Mouse (Mus musculus): Measurements from ENCODE around the gene Kank4. TPM values are rescaled to one million over a fixed set of nuclear protein-coding genes. Genes with fewer than 3 reads are reported as not detected.

Gene Kank4
- polyA plus RNA-seq, 1 experiment: 9.1 TPM

- H3K27ac ChIP-seq (ENCODE audit: insufficient read depth, low read length): no peak overlapping the region
- 89% methylated on average over 3 of the region's 3 CpGs for WGBS
- no peaks in the 10 kb centered on the region for H3K4me1 ChIP-seq (ENCODE audit: control insufficient read depth, insufficient read depth, low read length)
- TF ChIP-seq CTCF (IDR thresholded peaks at IDR 0.05; ENCODE audit: borderline replicate concordance, insufficient read depth, low read depth, low read length): no peak
- TF ChIP-seq POLR2A (IDR thresholded peaks at IDR 0.05; ENCODE audit: borderline replicate concordance, insufficient read depth, low read length): no peak
- no peak for DNase-seq
- no peak overlapping the region for H3K4me3 ChIP-seq (replicated peaks; ENCODE audit: insufficient read depth, low read depth, low read length)
- H3K27me3 ChIP-seq (ENCODE audit: control insufficient read depth, insufficient read depth, low read length): no peaks in the 10 kb centered on the region
Measured at GRCm38 (mm10) chr4:98823047-98823446, 5.7 kb upstream of the Kank4 start.

GRCm38 (mm10) chr4:98822478-98822877 lies 5.1 kb upstream of the Kank4 start:
- WGBS: 75% methylated on average over 3 of the region's 3 CpGs
- no peak overlapping the region for H3K4me3 ChIP-seq (replicated peaks; ENCODE audit: insufficient read depth, low read depth, low read length)
- no peak for TF ChIP-seq POLR2A (IDR thresholded peaks at IDR 0.05; ENCODE audit: borderline replicate concordance, insufficient read depth, low read length)
- no peak for DNase-seq
- peaks cover under 1% of the 10 kb centered on the region; the same call in 1 of the 2 replicates for H3K27me3 ChIP-seq (ENCODE audit: control insufficient read depth, insufficient read depth, low read length)
- 0 out of 2 replicates have a peak, but pooled peaks cover 3% of the 10 kb centered on the region for H3K4me1 ChIP-seq (ENCODE audit: control insufficient read depth, insufficient read depth, low read length)
- H3K27ac ChIP-seq (ENCODE audit: insufficient read depth, low read length): no peak overlapping the region

- DNase-seq: no peak
- peaks cover 7% of the 10 kb centered on the region; the same call in 1 of the 2 replicates for H3K27me3 ChIP-seq (ENCODE audit: control insufficient read depth, insufficient read depth, low read length)
- no peak overlapping the region for H3K4me3 ChIP-seq (replicated peaks; ENCODE audit: insufficient read depth, low read depth, low read length)
- WGBS: 81% methylated on average over 10 of the region's 10 CpGs
- H3K27ac ChIP-seq (ENCODE audit: insufficient read depth, low read length): no peak overlapping the region
- H3K4me1 ChIP-seq (ENCODE audit: control insufficient read depth, insufficient read depth, low read length): 0 out of 2 replicates have a peak, but pooled peaks cover 3% of the 10 kb centered on the region
- no peak for TF ChIP-seq CTCF (IDR thresholded peaks at IDR 0.05; ENCODE audit: borderline replicate concordance, insufficient read depth, low read depth, low read length)
- no peak for TF ChIP-seq POLR2A (IDR thresholded peaks at IDR 0.05; ENCODE audit: borderline replicate concordance, insufficient read depth, low read length)
Measured at GRCm38 (mm10) chr4:98819216-98819755, 1.9 kb upstream of the Kank4 start.

GRCm38 (mm10) chr4:98816807-98817183 lies 542 bp downstream of the Kank4 start:
- peaks cover 7% of the 10 kb centered on the region; the same call in 1 of the 2 replicates for H3K27me3 ChIP-seq (ENCODE audit: control insufficient read depth, insufficient read depth, low read length)
- 7% methylated on average over 14 of the region's 14 CpGs for WGBS

GRCm38 (mm10) chr4:98806306-98806705 lies 11.0 kb downstream of the Kank4 start:
- no peaks in the 10 kb centered on the region for H3K27me3 ChIP-seq (ENCODE audit: control insufficient read depth, insufficient read depth, low read length)
- no peak overlapping the region for H3K27ac ChIP-seq (ENCODE audit: insufficient read depth, low read length)
- TF ChIP-seq POLR2A (IDR thresholded peaks at IDR 0.05; ENCODE audit: borderline replicate concordance, insufficient read depth, low read length): no peak
- TF ChIP-seq CTCF (IDR thresholded peaks at IDR 0.05; ENCODE audit: borderline replicate concordance, insufficient read depth, low read depth, low read length): no peak
- H3K4me1 ChIP-seq (ENCODE audit: control insufficient read depth, insufficient read depth, low read length): no peaks in the 10 kb centered on the region
- no peak overlapping the region for H3K4me3 ChIP-seq (replicated peaks; ENCODE audit: insufficient read depth, low read depth, low read length)
- 91% methylated on average over 9 of the region's 9 CpGs for WGBS
- no peak for DNase-seq

More at GRCm38 (mm10) chr4:98816807-98817183, 542 bp downstream of the Kank4 start:
- Histone ChIP-seq H3K4me3 (replicated peaks; ENCODE audit: insufficient read depth, low read depth, low read length) (peak overlapping the region; percentile 36), H3K27ac (ENCODE audit: insufficient read depth, low read length) (no peak overlapping the region), H3K4me1 (ENCODE audit: control insufficient read depth, insufficient read depth, low read length) (0 out of 2 replicates have a peak, but pooled peaks cover 3% of the 10 kb centered on the region)
- TF ChIP-seq CTCF (IDR thresholded peaks at IDR 0.05; ENCODE audit: borderline replicate concordance, insufficient read depth, low read depth, low read length) (no peak), POLR2A (IDR thresholded peaks at IDR 0.05; ENCODE audit: borderline replicate concordance, insufficient read depth, low read length) (no peak)
- no peak for DNase-seq

GRCm38 (mm10) chr4:98805291-98806048 lies 11.9 kb downstream of the Kank4 start:
- H3K27me3 ChIP-seq (ENCODE audit: control insufficient read depth, insufficient read depth, low read length): no peaks in the 10 kb centered on the region
- no peak for DNase-seq

GRCm38 (mm10) chr4:98804476-98805134 lies 12.7 kb downstream of the Kank4 start:
- 84% methylated on average over 7 of the region's 7 CpGs for WGBS
- Histone ChIP-seq H3K4me3 (replicated peaks; ENCODE audit: insufficient read depth, low read depth, low read length) (no peak overlapping the region), H3K27me3 (ENCODE audit: control insufficient read depth, insufficient read depth, low read length) (no peaks in the 10 kb centered on the region), H3K27ac (ENCODE audit: insufficient read depth, low read length) (no peak overlapping the region), H3K4me1 (ENCODE audit: control insufficient read depth, insufficient read depth, low read length) (no peaks in the 10 kb centered on the region)
- no peak for TF ChIP-seq CTCF (IDR thresholded peaks at IDR 0.05; ENCODE audit: borderline replicate concordance, insufficient read depth, low read depth, low read length)
- TF ChIP-seq POLR2A (IDR thresholded peaks at IDR 0.05; ENCODE audit: borderline replicate concordance, insufficient read depth, low read length): no peak
- no peak for DNase-seq

More at GRCm38 (mm10) chr4:98805291-98806048, 11.9 kb downstream of the Kank4 start:
- 77% methylated on average over 12 of the region's 12 CpGs for WGBS
- Histone ChIP-seq H3K4me1 (ENCODE audit: control insufficient read depth, insufficient read depth, low read length) (no peaks in the 10 kb centered on the region), H3K27ac (ENCODE audit: insufficient read depth, low read length) (no peak overlapping the region), H3K4me3 (replicated peaks; ENCODE audit: insufficient read depth, low read depth, low read length) (no peak overlapping the region)
- TF ChIP-seq POLR2A (IDR thresholded peaks at IDR 0.05; ENCODE audit: borderline replicate concordance, insufficient read depth, low read length): no peak
- TF ChIP-seq CTCF (IDR thresholded peaks at IDR 0.05; ENCODE audit: borderline replicate concordance, insufficient read depth, low read depth, low read length): no peak

All from cerebellum, adult 2 months (tissue).